Mouse (Mus musculus): ENCODE measurements at regions not wholly inside any gene's neighbourhood (a gene's known extent, or its start where the extent isn't known, plus 50 kb on each side); places are given as distances from the start of the nearest gene placed in this dataset.

GRCm38 (mm10) chr1:124429583-124429982 lies 384.2 kb upstream of the Dpp10 start:
- no peak for TF ChIP-seq CTCF (conservative IDR thresholded peaks at IDR 0.05; ENCODE audit: low read length)
- no peak for TF ChIP-seq NANOG (IDR thresholded peaks at IDR 0.05; ENCODE audit: borderline replicate concordance, low read length)
- TF ChIP-seq POU5F1 (IDR thresholded peaks at IDR 0.05; ENCODE audit: borderline replicate concordance, low read length) = no peak
